Mouse (Mus musculus): Measurements from ENCODE around the gene Gm29276.
"Not testable (repeated sequence)": the region's sequence is repeated elsewhere in the genome, so short reads cannot be mapped to it uniquely, and the experiment has no call there.

The Gm29276 gene

DNA sequence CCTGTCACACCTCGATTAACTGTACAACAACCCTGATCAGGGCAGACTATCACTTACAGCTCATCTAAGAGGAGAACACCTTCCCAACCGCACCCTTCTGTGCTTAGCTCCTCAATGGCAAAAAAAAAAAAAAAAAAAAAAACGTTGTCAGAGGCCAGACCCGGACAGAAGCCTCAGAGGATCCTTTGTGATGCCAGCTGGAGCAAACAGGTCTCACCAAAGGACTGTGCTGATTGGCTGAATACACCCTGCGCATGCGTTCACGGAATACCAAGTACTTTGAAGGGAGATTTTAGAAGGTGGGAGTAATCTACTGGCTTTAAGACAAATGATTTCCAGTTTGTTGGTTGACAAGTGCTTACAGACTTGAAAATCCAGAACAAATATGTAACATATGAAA lies at the start of gene Gm29276:
Gene Gm29276, minus strand, starts transcription at position 101 of the 400 bp plus-strand sequence.
- DNase-seq (ENCODE audit: low read depth, low spot score): not testable (repeated sequence)

Data from brain, embryonic 18.5 days (tissue).